Mouse (Mus musculus): Measurements from ENCODE around the gene Ccin.

DNA sequence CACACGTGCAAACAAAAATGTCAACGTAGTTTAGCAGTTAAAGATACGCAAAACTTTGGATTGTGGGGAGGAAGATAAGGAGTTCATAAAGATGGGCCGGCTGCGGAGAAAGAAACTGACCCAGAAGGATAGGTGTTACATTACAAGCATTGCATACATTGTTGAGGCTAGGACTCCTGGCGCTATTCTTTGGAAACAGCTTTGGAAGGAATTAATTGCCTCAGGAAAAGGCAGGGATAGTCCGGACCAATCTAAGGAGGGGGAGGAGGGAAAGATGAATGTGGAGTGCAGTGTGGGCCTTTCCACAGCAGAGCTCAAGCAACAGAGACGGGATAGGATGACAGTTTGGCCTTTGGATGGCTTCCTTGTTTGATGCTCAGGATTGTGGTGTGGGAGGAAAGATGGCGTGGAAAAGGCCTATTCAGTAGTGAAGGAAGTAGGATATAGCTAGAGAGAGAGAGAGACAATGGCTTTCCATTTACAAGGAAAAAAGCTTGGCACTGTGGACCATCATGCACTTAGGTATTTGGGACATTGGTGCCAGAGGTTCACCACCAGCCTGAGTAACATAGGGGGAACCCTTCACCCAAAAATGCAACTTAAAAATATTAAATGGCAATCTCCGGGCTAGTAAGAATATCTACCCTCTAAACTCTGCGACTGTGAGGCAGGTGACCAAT, 30.2 kb downstream of the Ccin start:
- TF ChIP-seq POLR2A (IDR thresholded peaks at IDR 0.05; ENCODE audit: borderline replicate concordance, low read depth, low read length) (no peak), CTCF (IDR thresholded peaks at IDR 0.05; ENCODE audit: low read depth, low read length) (no peak)
